Mouse (Mus musculus) testis, postnatal 14 days (tissue): ENCODE data around the gene Acsbg2.

Experiments used
- DNase-seq: peaks from one replicate; pipeline ENCODE4 v3.0.0; 2021; ENCODE audit warnings: low spot score

Gene Acsbg2

GRCm38 (mm10) chr17:56822380-56822779 lies 51.9 kb downstream of the Acsbg2 start:
- no peak for DNase-seq

- no peak for DNase-seq
These were observed 54.5 kb downstream of the Acsbg2 start for GRCm38 (mm10) chr17:56819694-56820111.

DNA sequence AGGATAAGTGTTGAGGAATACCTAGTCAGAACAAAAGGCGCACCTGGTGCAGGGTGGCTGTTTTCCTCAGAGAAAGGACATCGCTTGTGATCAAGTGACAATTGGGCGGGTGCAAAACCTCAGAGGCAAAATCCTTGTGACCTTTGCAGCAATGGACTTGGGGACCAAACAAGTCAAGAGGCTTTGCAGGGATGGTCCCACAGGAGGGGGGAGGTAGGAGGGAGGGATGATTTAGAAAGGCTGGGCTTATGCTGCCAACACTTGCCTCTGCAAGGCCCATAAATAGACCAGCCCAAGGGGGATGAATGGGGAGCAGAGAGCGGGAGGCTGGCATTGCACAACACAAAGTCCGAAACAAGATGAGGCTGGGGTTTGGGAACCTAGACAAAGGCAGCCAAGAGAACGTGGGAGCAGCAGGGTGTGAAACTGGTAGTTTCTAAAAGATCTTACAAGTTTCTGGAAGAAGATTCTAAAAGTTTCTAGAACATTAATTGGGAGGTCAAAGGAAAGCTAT lies 55.2 kb downstream of the Acsbg2 start:
- DNase-seq: no peak

DNA sequence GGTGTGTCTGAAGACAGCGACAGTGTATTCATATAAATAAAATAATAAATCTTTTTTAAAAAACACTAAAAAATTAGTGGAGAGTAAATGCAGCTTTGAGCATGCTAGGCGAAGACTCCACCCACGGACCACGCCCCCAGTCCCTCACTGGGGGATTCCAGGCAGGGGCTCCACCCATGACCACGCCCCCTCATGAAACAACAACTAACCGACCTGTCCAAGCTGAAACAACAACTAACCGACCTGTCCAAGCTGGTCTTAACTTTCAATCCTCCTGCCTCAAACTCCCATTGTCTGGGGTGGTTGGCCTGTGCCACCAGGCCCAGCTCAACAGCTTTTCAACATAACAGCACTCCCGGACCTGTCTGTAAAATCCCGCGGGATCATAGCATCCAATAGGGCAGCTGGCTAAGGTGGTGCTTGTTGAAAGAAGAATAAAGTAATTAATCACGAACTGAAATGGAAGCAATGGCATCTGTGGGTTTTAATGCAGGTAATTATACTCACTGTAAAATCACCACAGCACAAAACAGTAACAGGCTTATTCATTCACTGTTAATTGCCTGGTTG lies 56.1 kb downstream of the Acsbg2 start:
- DNase-seq: peak; percentile 59

DNA sequence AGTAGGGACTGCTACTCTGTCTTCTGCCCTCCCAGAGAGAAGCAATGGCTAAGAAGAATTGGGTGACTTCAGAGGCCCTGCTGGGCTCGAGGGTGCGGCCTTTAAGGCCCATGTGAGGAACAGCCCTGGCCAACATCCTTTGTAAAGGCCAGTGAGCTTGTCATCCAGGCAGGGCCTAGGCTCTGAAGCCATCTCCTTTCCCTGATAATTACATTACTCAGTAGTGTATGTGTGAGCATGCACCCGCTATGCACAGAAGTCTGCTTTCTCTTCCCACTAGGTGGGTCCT lies 59.2 kb downstream of the Acsbg2 start:
- DNase-seq: no peak

DNA sequence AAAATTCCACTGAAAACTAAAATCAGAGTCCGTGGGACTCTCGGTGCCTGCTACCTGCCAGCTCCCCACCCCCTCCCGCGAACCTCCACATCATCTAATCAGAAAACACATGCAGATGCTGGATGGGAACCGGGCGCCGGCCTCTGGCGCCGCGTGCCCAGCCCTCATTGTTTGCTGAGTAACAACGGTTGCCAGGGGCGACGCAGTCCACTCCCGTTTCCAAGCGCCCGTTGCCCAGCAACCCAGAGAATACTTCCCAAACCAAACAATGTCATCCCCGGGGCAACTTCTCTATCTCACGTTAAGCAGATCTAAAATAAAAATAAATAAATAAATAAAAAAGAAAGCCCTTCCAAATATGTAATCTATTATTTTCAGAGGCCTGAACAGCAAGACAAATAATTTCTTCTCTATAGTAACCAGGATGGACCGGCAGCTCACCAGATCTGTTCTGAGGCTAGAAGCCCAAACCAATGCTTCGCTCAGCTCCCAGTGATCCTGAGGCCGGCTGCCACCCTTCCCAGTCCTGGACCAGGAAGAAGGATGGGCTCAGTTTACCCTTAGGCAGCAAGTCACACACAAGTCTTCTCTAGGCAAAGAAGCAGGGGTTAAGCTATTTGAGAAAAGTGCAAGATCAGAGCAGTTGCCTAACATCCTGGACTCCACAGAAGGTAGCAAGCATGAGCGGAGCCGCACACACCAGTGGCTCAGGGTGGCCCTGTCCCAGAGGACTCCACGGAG lies 59.8 kb downstream of the Acsbg2 start:
- DNase-seq: peak; percentile 70

DNA sequence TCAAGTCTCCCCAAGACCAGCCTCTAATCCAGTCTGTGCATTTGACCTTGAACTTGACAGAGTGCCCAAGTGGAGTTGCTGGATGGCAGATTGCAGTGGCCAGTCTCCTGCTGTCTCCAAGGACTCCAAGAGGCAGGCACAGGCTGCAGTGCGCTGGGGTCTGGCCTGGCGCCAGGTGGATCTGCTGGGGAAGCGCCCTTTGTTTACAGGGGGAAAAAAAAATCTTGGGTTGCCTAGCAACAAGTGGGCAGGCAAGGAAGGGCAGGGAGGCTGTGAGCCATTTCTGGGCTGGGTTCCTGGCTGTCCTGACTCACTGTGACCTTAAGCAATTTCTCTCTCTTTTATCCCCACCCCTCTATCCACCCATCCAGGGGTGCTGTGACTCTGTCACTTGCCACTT lies 64.0 kb downstream of the Acsbg2 start:
- DNase-seq: peak; percentile 79

GRCm38 (mm10) chr17:56808518-56808917 lies 65.7 kb downstream of the Acsbg2 start:
- DNase-seq: no peak

- DNase-seq: no peak
These were observed 68.5 kb downstream of the Acsbg2 start for GRCm38 (mm10) chr17:56805784-56806183.

GRCm38 (mm10) chr17:56804952-56805351 lies 69.3 kb downstream of the Acsbg2 start:
- DNase-seq: peak; percentile 75

DNA sequence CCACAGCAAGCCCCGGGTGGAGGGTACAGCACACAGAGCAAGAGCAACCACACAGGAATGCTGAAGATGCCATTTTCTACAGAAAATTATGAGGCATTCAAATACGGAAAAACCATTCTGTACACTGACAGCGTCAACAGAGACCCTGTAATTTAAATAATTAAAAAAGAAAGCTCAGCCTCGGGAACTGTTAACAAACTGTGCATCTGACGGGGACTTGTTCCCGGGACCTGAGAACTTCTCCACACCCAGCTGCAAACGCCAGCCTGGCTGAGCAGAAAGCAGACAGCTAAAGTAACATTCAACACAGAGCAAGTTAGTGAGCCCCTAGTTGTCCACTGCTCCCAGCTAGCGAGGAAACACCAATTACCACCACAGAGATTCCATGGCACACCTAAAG lies 72.2 kb downstream of the Acsbg2 start:
- DNase-seq: no peak

DNA sequence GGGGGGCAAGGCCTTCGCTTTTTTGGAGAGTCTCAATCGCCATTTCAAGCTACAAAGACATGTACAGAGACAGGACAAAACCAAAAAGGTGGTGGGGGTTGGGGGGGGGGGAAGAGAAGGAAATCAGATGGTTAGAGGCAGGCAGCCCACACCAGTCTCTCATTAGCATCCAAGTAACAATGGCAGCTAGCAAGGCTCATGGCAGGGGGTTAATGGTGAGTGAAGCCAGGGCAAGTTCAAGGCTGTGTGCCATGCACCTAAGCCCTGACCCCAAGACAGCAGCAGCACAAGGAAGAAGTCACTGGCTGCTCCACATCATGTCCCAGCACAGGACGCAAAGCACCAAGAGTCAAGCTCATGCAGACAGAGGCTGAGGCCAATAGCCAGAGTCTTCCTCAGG lies 75.0 kb downstream of the Acsbg2 start:
- DNase-seq: no peak

- DNase-seq: no peak
These were observed 80.5 kb downstream of the Acsbg2 start for GRCm38 (mm10) chr17:56793614-56794319.
